Mouse (Mus musculus) CH12.LX (cell line): ENCODE data around the gene Hnrnpa1. TPM values are rescaled to one million over a fixed set of nuclear protein-coding genes. Genes with fewer than 3 reads are reported as not detected.
A peak's percentile ranks its signal among the peaks of the same experiment; 100 is the strongest.

Experiments used
- DNase-seq: peaks from one replicate; pipeline ENCODE4 v3.0.0-alpha.2; 2013; ENCODE audit errors: extremely low read depth
- H3K27ac ChIP-seq: 2 replicates; pipeline ENCODE4 v1.5.1; 2012; ENCODE audit warnings: low read depth, mild to moderate bottlenecking, control low read depth, moderate library complexity; ENCODE audit not compliant: insufficient read depth
- H3K27me3 ChIP-seq: replicated peaks from 2 replicates; pipeline ENCODE3; 2012; ENCODE audit warnings: inconsistent platforms
- H3K36me3 ChIP-seq, 2 experiments: replicated peaks in 1 of 2; 2 replicates each; pipeline versions ENCODE3 to v1.6.1; 2012; ENCODE audit warnings: inconsistent platforms in 1 of 2, low read length in 1 of 2, mild to moderate bottlenecking in 1 of 2, mixed read lengths in 1 of 2, moderate library complexity in 1 of 2; ENCODE audit not compliant: control insufficient read depth in 1 of 2, insufficient read depth in 1 of 2
- H3K4me1 ChIP-seq, 2 experiments: 2 replicates each; pipeline ENCODE4 v1.6.1; 2012; ENCODE audit warnings: inconsistent platforms in 1 of 2, moderate library complexity in 1 of 2; ENCODE audit not compliant: insufficient read depth in 2 of 2, control insufficient read depth in 1 of 2
- H3K4me2 ChIP-seq: 2 replicates; pipeline ENCODE4 v1.6.1; 2012; ENCODE audit warnings: low read depth, mild to moderate bottlenecking, control low read depth; ENCODE audit not compliant: poor library complexity, insufficient read depth, severe bottlenecking
- H3K4me3 ChIP-seq, 3 experiments: fragments of 150-350 bp in 1 of 3; sonication (generic) in 1 of 3; replicated peaks in 1 of 3; 2 replicates each; pipeline versions ENCODE3 to v1.5.1; 2011 to 2012; ENCODE audit warnings: low read depth in 2 of 3, low read length in 2 of 3, mild to moderate bottlenecking in 2 of 3, moderate library complexity in 2 of 3, control low read depth in 1 of 3, improper control_type of control experiment in 1 of 3, inconsistent platforms in 1 of 3, mixed read lengths in 1 of 3; ENCODE audit not compliant: poor library complexity in 1 of 3
- H3K79me2 ChIP-seq: replicated peaks from 2 replicates; pipeline ENCODE4 v1.6.1; 2012; ENCODE audit warnings: mild to moderate bottlenecking, moderate library complexity; ENCODE audit not compliant: control insufficient read depth, poor library complexity, insufficient read depth, severe bottlenecking; ENCODE audit errors: extremely low read depth
- H3K9ac ChIP-seq: 2 replicates; pipeline ENCODE4 v1.6.1; 2012; ENCODE audit warnings: low read depth, mild to moderate bottlenecking, control low read depth, moderate library complexity; ENCODE audit not compliant: insufficient read depth
- H3K9me3 ChIP-seq: replicated peaks from 2 replicates; pipeline ENCODE3; 2012; ENCODE audit warnings: low read length, inconsistent platforms, mixed read lengths
- BHLHE40 ChIP-seq: IDR thresholded peaks from 2 replicates; pipeline ENCODE4 v1.6.1; 2011; ENCODE audit warnings: mild to moderate bottlenecking, low read depth, low read length, improper control_type of control experiment
- CHD2 ChIP-seq: IDR thresholded peaks from 2 replicates; pipeline ENCODE4 v1.6.1; 2011; ENCODE audit warnings: low read length, improper control_type of control experiment
- CTCF ChIP-seq, 2 experiments: IDR thresholded peaks in 1 of 2; conservative IDR thresholded peaks in 1 of 2; 2 replicates each; pipeline ENCODE4 v1.5.1; 2011 to 2012; ENCODE audit warnings: low read depth in 2 of 2, low read length in 2 of 2, improper control_type of control experiment in 1 of 2, inconsistent platforms in 1 of 2, mild to moderate bottlenecking in 1 of 2, moderate library complexity in 1 of 2
- E2F4 ChIP-seq: IDR thresholded peaks from 2 replicates; pipeline ENCODE4 v1.6.1; 2011; ENCODE audit warnings: low read depth, low read length, improper control_type of control experiment; ENCODE audit not compliant: insufficient replicate concordance
- ELF1 ChIP-seq: IDR thresholded peaks from 2 replicates; pipeline ENCODE4 v1.6.1; 2014; ENCODE audit warnings: low read depth, mild to moderate bottlenecking, inconsistent platforms, low read length, improper control_type of control experiment
- EP300 ChIP-seq: IDR thresholded peaks from 2 replicates; pipeline ENCODE4 v1.6.1; 2011; ENCODE audit warnings: low read length, improper control_type of control experiment
- ETS1 ChIP-seq: conservative IDR thresholded peaks from 2 replicates; pipeline ENCODE4 v1.6.1; 2012; ENCODE audit warnings: low read depth, mild to moderate bottlenecking, inconsistent platforms, low read length, improper control_type of control experiment, moderate library complexity
- GABPA ChIP-seq: IDR thresholded peaks from 2 replicates; pipeline ENCODE4 v1.6.1; 2012; ENCODE audit warnings: low read depth, low read length, improper control_type of control experiment, inconsistent platforms; ENCODE audit not compliant: insufficient replicate concordance
- HCFC1 ChIP-seq: IDR thresholded peaks from 2 replicates; pipeline ENCODE4 v1.6.1; 2012; ENCODE audit warnings: low read depth, mild to moderate bottlenecking, inconsistent platforms, low read length, improper control_type of control experiment
- IRF4 ChIP-seq: IDR thresholded peaks from 2 replicates; pipeline ENCODE4 v1.6.1; 2014; ENCODE audit warnings: low read depth, mild to moderate bottlenecking, inconsistent platforms, low read length, improper control_type of control experiment
- MAZ ChIP-seq: IDR thresholded peaks from 2 replicates; pipeline ENCODE4 v1.6.1; 2012; ENCODE audit warnings: low read depth, mild to moderate bottlenecking, inconsistent platforms, low read length, improper control_type of control experiment, moderate library complexity
- MEF2A ChIP-seq: IDR thresholded peaks from 2 replicates; pipeline ENCODE4 v1.6.1; 2014; ENCODE audit warnings: low read depth, mild to moderate bottlenecking, inconsistent platforms, low read length, improper control_type of control experiment, borderline replicate concordance
- MXI1 ChIP-seq: IDR thresholded peaks from 2 replicates; pipeline ENCODE4 v1.6.1; 2011; ENCODE audit warnings: mild to moderate bottlenecking, low read depth, low read length, improper control_type of control experiment
- MYC ChIP-seq: IDR thresholded peaks from 2 replicates; pipeline ENCODE4 v1.6.1; 2011; ENCODE audit warnings: low read depth, mild to moderate bottlenecking, improper control_type of control experiment, low read length
- NELFE ChIP-seq: IDR thresholded peaks from 2 replicates; pipeline ENCODE4 v1.6.1; 2011; ENCODE audit warnings: low read depth, low read length, improper control_type of control experiment
- NRF1 ChIP-seq: IDR thresholded peaks from 2 replicates; pipeline ENCODE4 v1.6.1; 2014; ENCODE audit warnings: low read depth, mild to moderate bottlenecking, inconsistent platforms, low read length, improper control_type of control experiment, moderate library complexity
- POLR2A ChIP-seq: IDR thresholded peaks from 2 replicates; pipeline ENCODE4 v1.6.1; 2011; ENCODE audit warnings: low read depth, mild to moderate bottlenecking, improper control_type of control experiment, low read length
- POLR2AphosphoS2 ChIP-seq: IDR thresholded peaks from 2 replicates; pipeline ENCODE4 v1.6.1; 2011; ENCODE audit warnings: low read depth, low read length, improper control_type of control experiment
- RAD21 ChIP-seq: IDR thresholded peaks from 2 replicates; pipeline ENCODE4 v1.6.1; 2011; ENCODE audit warnings: low read depth, mild to moderate bottlenecking, low read length, improper control_type of control experiment, moderate library complexity
- SIN3A ChIP-seq: IDR thresholded peaks from 2 replicates; pipeline ENCODE4 v1.6.1; 2012; ENCODE audit warnings: low read length, improper control_type of control experiment, inconsistent platforms
- SMC3 ChIP-seq: IDR thresholded peaks from 2 replicates; pipeline ENCODE4 v1.6.1; 2011; ENCODE audit warnings: low read depth, low read length, improper control_type of control experiment
- TBP ChIP-seq: conservative IDR thresholded peaks from 2 replicates; pipeline ENCODE4 v1.6.1; 2011; ENCODE audit warnings: low read depth, low read length, improper control_type of control experiment
- TCF12 ChIP-seq: IDR thresholded peaks from 2 replicates; pipeline ENCODE4 v1.6.1; 2014; ENCODE audit warnings: low read depth, mild to moderate bottlenecking, inconsistent platforms, low read length, improper control_type of control experiment
- UBTF ChIP-seq: IDR thresholded peaks from 2 replicates; pipeline ENCODE4 v1.6.1; 2012; ENCODE audit warnings: low read depth, mild to moderate bottlenecking, inconsistent platforms, low read length, improper control_type of control experiment, moderate library complexity
- ZNF384 ChIP-seq: IDR thresholded peaks from 2 replicates; pipeline ENCODE4 v1.6.1; 2012; ENCODE audit warnings: low read depth, low read length, improper control_type of control experiment, inconsistent platforms
- dilution Hi-C: fragments of 300-500 bp; cut with MboI; formaldehyde crosslinking; loops from 2 replicates; pipeline ENCODE4 v1.14.3; 2020; ENCODE audit warnings: low sequenced_read_pairs; ENCODE audit not compliant: extremely low pct_unique_long_range_greater_than_20kb, extremely low pct_ligation_motif_present
- in situ Hi-C: fragments of 300-500 bp; cut with MboI; formaldehyde crosslinking; loops from 3 replicates; pipeline ENCODE4 v1.14.3; 2019; ENCODE audit warnings: low sequenced_read_pairs, low pct_ligation_motif_present, low pct_unique_long_range_greater_than_20kb, mixed read lengths
- polyA plus RNA-seq: library from polyadenylated mRNA; unstranded; fragments of >175 nt; gene quantifications from 2 replicates; pipeline ENCODE4 v1.2.1, GENCODE M21; 2012; ENCODE audit warnings: low read depth; ENCODE audit not compliant: insufficient read length
- total RNA-seq, 2 experiments: library from RNA; depleted of rRNA; stranded (reverse); fragments of 300-350 nt in 1 of 2; fragments of >200 nt in 1 of 2; gene quantifications; 2 replicates each; pipeline ENCODE4 v1.2.3; 2012 to 2014

Hnrnpa1 gene
- total and polyA plus RNA-seq, 3 experiments: 635 to 1,799 (median 757) TPM

- peak overlapping the region; percentile 51 for H3K4me2 ChIP-seq
- H3K9ac ChIP-seq: peak overlapping the region; percentile 37
- dilution Hi-C loops (no loop called here), in situ Hi-C loops (no loop called here)
- H3K9me3 ChIP-seq: no peaks in the 10 kb centered on the region
- peaks cover 3 to 70% of the 10 kb centered on the region in 2 experiments for H3K4me1 ChIP-seq
- peaks cover 61% of the 10 kb centered on the region for H3K79me2 ChIP-seq
- no peaks in the 10 kb centered on the region for H3K27me3 ChIP-seq
- H3K36me3 ChIP-seq: peaks cover 27 to 43% of the 10 kb centered on the region in 2 experiments
- DNase-seq: no peak
- H3K27ac ChIP-seq: no peak overlapping the region
- H3K4me3 ChIP-seq: peak overlapping the region in 2 of 3 experiments; percentile 33 to 56
- TF ChIP-seq MXI1 (no peak), EP300 (0 out of 2 replicates have a peak, but pooled peaks have one; percentile 21), ZNF384 (peak; percentile 36; the same call in 1 of the 2 replicates)
Measured at GRCm38 (mm10) chr15:103214149-103214548, 26.1 kb upstream of the Hnrnpa1 start.

DNA sequence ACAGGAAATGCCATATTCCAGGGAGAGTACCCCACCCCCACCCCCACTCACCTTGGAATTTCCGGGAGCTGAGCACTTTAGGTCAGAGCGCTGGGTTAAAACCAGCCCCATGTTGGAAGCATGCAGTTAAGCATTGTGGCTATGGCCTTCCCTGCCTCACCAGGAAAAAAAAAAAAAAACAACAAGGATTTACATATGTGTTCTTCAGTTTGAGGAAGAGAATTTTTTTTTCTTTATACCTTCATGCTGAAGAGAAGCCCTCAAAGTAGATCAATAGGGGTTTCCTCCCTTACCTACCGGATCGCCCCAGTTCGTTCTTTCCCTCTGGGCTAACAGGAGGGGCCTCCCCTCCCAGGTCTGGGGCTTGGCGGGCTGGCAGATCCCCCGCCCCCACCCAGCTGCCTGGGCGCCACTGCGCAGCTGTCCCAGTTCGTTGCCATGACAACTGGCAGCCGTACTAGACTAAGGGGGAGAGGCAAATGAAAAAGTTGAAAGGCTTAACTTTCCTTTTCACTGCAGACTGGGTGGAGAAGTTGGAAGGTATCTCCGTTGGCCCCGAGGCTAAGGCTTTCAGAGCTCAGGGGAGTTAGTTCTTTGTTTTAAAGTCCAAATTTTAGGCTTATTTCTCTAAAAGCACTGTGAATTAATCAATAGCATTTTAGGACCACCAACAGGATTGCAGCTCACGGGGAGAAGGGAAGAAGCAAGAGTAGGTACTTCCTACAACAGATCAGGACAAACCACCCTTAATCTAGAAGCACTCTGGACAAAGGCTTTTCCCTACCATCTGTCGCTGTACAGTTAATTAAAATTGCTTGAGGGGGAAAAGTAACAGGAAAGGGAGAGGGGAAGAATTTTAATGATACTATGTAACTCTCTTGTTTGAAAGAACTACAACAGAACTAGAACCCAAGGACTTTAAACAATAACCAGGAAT is 25.0 kb upstream of the Hnrnpa1 start:
- DNase-seq: peak; percentile 99
- in situ Hi-C loops: no loop called here
- H3K4me2 ChIP-seq: peak overlapping the region; percentile 98
- no peaks in the 10 kb centered on the region for H3K27me3 ChIP-seq
- no peak for TF ChIP-seq UBTF
- TF ChIP-seq HCFC1: 0 out of 2 replicates have a peak, but pooled peaks have one; percentile 15
- peak; percentile 57 for TF ChIP-seq POLR2A
- peak; percentile 99 for TF ChIP-seq MXI1
- no peak for TF ChIP-seq GABPA
- TF ChIP-seq IRF4: peak; percentile 57; the same call in 1 of the 2 replicates
- TF ChIP-seq CHD2: peak; percentile 90
- 0 out of 2 replicates have a peak, but pooled peaks have one; percentile 76 for TF ChIP-seq MAZ
- TF ChIP-seq MYC: peak; percentile 74
- TF ChIP-seq BHLHE40: no peak; the same call in 1 of the 2 replicates
- TF ChIP-seq TCF12: peak; percentile 77; the same call in 1 of the 2 replicates
- 0 out of 2 replicates have a peak, but pooled peaks have one; percentile 62 for TF ChIP-seq TBP
- TF ChIP-seq ELF1: 0 out of 2 replicates have a peak, but pooled peaks have one; percentile 22
- TF ChIP-seq POLR2AphosphoS2: no peak
- TF ChIP-seq ZNF384: peak; percentile 93
- peak; percentile 93 for TF ChIP-seq SIN3A
- no peak for TF ChIP-seq RAD21
- peak; percentile 78; the same call in 1 of the 2 replicates for TF ChIP-seq E2F4
- peak; percentile 90 for TF ChIP-seq NRF1
- peak; percentile 56 for TF ChIP-seq NELFE
- TF ChIP-seq CTCF (conservative IDR thresholded peaks at IDR 0.05 in 1 of 2, IDR thresholded peaks at IDR 0.05 in 1 of 2; ENCODE audit: low read depth in 2 of 2, low read length in 2 of 2): no peak
- TF ChIP-seq SMC3: no peak
- peak; percentile 52 for TF ChIP-seq ETS1
- TF ChIP-seq MEF2A: peak; percentile 64
- H3K36me3 ChIP-seq: peaks cover 22 to 43% of the 10 kb centered on the region in 2 experiments
- peaks cover 3 to 73% of the 10 kb centered on the region in 2 experiments for H3K4me1 ChIP-seq
- H3K27ac ChIP-seq: peak overlapping the region; percentile 60
- H3K9me3 ChIP-seq: no peaks in the 10 kb centered on the region
- H3K4me3 ChIP-seq: peak overlapping the region; percentile 41 to 56 (median 55)
- peak overlapping the region; percentile 86 for H3K9ac ChIP-seq
- H3K79me2 ChIP-seq: peaks cover 69% of the 10 kb centered on the region
- dilution Hi-C loops: no loop called here
